Mouse (Mus musculus): ENCODE measurements around the gene Pcsk7.

The Pcsk7 gene

DNA sequence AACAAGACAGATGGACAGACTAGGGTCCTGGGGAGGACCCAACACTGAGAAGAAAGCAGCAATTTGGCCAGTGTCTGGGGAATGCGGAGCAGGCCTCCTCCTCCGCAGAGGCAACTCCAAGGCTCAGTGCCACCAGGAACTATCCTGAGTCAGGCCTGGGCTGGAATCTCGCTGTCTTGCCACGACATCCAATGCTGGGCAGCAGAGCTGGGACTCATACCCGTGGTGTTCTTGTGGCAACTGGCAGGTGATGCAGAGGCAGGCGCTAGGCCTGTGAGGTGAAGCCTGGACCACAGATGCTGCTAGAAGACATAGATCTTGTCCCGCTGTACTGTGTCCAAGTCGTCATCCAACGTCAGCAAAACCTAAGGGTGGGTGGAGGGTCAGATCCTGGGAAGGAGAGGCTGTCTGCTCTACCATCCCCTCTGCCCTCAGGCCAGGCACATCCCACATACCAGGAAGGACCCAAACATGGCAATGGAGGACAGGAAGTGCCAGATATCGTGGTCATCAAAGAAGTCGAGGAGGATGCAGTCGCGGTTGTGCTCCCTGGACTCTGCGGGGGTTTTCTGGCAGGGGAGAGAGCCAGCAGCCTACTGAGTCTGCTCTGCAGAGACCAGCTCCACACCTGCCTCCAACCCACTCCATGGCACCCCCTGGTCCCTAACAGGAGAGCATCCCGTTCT is 32.8 kb downstream of the Pcsk7 start:
- DNase-seq (ENCODE audit: low spot score in 2 of 2) = no peak

DNA sequence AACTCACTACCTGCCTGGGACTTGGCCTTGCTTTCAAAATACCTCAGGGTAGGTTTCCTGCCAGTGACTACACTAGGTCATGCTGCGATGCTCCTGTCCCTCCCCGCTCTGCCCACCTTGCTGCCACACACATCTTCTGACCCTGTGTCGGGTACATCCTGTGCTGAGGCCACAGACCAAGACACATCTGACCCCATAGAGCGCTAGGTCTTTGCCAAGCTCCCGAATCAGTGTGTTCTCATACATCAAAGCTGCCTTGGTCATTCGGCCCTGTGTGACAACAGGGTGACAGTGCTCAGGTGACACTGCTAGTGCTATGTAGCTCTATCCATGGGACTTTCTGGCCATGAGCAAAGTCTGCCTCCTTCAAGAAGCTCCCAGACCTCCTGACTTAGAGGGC is 33.5 kb downstream of the Pcsk7 start:
- DNase-seq (ENCODE audit: low spot score in 2 of 2) = no peak

DNA sequence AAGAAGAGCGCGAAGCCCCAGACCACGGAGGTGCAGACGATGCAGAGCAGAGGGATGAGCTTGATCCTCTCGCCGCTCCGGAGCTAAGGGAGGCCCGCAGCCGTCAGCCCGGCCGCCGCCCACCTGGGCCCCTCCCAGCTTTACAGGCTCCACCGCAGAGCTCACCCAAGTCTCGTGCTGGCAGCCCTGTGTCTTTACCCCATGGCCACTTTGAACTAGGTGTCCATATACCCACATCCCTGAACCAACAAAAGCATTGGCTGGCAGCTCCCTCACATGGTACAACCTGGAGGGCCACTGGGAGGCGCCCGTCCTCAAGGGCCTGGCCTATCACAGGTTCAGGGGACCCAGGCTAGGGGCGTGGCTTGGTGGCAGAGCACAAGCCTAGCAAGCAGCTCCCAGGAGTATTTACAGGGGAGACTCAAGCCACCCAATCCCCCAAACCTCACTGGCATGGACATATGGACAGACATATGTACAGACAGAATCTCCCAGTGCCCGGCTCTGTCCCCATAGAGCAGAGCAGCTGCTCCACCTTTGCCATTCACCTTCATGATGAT is 35.1 kb downstream of the Pcsk7 start:
- DNase-seq (ENCODE audit: low spot score in 2 of 2) = no peak

DNA sequence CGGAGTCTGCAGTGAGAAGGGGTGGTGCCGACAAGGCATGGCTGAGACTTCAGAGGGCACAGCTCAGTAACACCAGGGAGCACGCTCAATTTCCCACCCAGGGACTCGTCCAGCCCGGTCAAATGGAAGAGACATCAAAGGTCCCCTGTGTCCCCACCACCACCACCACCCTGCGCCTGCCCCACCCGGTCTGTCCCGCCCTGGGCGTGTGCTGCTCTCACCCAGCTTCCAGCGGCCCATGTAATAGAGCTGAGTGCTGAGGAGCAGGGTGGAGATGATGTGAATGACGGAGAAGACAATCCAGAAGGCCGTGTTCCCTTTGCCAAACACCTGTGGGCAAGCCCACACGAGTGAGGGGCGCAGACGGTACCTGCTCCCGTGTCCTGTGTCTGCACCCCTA is 36.2 kb downstream of the Pcsk7 start:
- DNase-seq (ENCODE audit: low spot score in 2 of 2) = no peak

DNA sequence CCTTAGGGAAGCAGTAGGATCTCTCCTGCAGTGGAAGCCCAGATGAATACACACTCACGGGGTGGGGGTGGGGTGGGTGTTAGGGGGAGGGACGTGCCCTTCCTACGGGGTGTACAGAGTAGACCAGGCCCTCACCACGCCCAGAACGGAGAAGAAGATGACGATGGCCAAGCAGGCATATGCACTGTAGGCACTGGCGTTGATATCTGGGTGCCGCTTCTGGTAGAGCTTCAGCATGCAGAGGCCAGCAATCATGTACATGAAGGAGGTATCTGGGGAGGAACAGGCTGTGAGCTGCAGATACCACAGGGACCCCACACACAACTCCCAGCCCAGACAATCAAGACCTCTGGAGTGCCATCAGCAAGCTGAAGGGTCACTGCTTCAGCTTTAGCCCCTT is 36.6 kb downstream of the Pcsk7 start:
- no peak for DNase-seq (ENCODE audit: low spot score in 2 of 2)

DNA sequence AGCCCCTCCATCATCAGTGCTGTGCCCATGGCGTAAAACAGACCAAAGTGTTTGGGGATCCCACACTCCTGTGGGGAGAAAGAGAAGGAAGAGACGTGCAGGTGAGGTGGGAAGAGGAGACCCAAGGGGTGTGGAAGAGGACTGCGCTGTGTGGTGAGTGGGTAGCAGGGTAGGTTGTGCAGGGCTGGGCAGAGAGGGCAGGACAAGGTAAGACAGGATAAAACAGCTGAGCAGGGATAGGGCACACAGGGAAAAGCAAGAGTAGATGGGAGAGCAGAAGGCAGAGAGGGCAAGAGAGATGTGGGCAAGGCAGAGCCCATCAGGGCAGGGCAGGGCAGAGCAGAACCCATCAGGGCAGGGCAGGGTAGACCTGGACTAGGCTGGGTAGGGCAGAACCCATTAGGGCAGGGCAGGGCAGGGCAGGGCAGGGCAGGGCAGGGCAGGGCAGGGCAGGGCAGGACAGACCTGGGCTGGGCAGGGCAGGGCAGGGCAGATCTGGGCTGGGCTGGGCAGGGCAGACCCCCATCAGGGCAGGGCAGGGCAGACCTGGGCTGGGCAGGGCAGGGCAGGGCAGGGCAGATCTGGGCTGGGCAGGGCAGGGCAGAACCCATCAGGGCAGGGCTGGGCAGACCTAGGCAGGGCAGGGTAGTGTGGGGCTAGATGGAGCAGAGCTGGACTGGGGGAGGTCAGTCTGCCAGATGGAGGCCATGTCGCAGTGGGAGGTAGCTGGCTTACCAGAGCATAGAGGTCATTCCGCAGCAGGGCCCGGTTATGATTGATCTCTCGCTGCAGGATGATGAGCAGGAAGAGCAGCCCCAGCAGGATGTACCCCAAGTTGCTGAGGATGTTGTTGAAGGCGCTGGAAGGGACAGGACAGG is 37.6 kb downstream of the Pcsk7 start:
- no peak for DNase-seq (ENCODE audit: low spot score in 2 of 2)

DNA sequence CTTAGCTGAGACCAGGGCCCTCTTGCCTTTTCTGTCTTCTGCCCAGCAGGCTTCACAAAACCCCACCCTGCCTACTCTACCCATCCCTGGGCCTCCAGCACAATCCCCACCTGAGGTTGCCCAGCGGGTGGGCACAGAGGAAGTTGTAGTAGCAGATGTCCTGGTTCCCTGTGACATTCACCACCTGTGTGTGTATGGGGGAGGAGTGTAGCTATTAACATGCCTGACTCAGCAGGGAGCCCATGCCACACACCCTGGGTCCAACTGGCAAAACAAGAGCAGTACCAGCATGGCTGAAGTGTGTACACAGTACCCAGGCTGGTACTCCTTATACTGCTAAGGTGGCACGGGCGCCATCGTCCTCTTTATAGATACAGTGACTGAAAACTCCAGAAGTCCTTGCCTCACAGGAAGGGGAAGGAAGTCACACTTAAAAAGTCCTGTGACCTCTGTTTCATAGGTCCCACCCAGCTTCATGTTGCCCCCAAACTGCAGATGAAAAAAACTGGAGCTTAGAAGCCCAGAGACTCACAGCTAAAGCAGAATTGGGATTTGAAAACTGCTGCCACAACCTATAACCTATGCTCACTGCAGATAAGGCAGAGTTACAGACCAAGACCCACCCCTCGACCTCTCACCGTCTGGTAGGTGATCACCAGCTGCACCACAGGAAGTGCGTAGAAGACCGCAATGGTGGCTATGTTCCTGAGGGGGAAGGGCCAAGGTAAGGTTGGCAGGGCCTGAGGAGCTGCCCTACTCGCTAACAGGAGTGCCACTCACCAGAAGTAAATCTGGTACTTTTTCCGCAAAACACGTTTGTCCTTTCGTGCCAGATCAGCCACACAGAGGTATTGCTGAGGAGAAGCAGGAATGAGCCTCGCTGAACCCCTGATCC is 38.5 kb downstream of the Pcsk7 start:
- peak; percentile 73 to 76 for DNase-seq (ENCODE audit: low spot score in 2 of 2)

DNA sequence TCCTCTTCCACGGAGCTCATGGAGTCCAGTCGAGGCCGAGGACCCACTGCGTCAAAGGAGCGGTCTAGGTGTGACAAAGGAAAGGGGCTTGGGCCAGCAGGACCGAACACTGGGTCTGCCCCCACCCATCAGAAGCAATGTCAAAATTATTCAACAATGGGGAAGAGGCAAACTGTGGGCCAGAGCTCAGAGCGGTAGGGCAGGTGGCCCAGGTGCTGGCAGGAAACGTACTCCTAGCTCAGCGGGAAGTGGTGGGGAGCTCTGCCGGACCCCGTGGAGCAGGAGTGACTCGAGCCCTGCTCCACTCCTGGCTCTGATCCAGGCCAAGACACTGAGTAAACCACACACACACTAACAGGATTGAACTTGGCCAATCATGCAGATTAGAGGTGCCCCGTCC is 39.4 kb downstream of the Pcsk7 start:
- DNase-seq (ENCODE audit: low spot score in 2 of 2) = peak in 1 of 2 experiments; percentile 42

DNA sequence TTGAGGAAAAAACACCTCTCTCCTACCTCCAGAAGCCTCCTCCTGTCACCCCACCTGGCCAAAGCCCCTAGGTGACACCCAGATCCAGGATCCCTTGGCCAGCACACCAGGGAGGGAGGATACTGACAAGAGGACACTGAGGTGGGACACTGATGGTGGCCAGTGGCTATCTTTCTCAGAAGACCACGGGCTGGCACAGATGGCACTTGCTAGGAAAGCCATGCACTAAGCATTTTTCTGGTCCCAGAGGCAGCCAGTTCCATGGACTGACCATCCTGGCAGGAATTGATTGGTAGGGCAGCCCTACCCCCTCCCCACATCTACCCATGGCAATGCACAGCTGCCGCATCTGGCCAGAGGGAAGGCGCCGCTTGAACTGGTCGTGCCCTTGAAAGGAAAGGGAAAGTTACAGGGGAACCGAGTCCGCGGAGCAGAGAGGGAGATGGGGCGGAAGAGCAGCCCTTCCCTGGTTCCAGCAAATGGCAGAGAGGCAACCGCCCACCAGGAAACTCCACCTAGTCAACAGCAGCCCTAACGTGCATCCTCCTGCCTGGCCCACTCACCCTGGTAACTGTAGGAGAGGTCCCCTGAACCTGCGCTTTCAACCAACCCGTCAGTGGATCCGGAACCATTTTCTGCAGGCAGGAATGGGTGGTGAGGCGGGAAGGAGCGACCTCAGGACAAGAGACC is 40.0 kb downstream of the Pcsk7 start:
- no peak for DNase-seq (ENCODE audit: low spot score in 2 of 2)

DNA sequence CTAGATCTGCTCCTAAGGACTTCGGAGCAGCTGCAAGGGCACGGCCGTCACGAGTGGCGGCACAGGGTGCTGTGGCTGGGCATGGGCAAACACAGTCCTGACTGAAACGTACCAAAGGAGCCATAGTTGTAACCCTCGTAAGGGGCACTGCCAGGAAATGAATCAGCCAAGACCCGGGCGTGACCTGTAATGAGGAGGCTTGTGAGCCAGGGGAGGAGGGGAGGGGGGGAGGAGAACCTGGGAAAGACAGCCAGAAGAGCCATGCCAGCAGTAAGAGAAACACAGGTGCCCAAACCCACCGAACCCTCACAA is 40.5 kb downstream of the Pcsk7 start:
- DNase-seq (ENCODE audit: low spot score in 2 of 2) = no peak

DNA sequence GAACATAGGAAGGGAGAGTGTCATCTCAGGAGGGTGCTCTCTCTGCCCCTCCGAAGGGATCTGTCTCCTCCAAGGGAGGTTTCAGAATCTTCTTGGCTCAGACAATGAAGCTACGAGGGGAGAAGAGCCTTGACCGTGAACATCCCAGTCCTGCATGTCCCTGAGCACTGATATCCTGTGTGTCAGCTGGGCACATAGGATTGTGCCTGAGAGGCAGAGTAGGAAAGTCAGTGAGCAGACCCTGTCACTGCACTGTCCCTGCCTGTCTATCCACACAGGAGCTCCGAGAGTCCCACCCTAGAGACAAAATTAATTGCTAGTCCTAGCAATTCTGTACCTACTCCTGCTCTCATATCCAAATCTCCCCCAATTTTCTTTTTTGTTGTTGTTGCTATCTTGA is 45.8 kb downstream of the Pcsk7 start:
- no peak for DNase-seq (ENCODE audit: low spot score in 2 of 2)

DNA sequence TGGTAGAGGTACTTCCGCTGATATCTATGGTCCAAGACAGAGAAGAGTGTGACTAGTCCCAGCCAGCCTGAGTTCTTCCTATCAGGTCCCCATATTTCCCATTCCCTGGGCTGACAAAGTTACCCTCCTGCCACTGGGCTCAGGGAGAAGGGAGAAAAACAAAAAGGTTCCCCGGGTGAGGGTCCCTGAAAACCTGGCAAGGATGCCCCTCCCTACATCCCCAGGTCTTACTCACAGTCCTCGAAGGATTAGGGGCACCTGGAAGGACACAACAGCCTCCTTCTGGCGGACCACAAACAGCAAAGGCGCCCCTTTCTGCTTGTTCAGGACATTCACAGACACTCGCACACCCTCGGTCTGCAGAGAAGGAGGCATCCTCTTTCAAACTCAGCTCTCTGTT is 46.6 kb downstream of the Pcsk7 start:
- DNase-seq (ENCODE audit: low spot score in 2 of 2) = no peak

DNA sequence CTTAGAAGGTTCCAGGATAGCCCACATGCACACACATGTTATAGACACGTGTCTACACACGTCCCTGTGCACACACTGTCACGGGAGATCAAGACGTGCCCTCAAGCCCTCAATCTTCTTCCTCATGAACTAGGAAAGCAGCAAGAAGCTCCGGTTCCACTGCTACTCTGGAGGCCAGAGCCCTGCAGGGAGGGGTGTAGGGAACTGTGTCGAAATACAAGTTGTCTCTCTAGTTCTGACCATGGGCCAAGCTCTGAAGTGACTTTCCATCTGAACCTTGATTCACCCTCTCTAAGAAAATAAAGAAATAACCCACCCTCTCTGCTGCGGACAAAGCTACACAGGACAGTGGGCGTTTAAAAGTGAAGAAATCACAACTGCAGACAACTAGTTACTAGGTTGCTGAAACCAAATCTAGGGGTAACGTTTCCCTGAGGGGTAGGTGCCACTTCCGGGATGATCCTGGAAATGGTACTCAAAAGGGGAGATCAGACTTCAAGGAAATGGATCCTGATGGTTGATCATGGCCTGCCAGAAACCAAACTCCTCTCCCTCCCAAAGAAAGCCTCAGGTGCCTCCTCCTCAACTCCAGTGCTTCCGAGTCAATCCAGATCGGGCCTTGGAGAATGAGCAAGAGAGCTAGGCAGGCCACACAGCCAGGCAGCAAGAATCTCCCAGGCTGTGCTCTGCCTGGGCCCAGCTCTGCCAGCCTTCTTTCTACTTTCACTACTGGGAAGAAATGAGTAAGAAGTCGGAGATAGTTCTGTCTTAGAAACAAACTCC is 47.4 kb downstream of the Pcsk7 start:
- no peak for DNase-seq (ENCODE audit: low spot score in 2 of 2)

DNA sequence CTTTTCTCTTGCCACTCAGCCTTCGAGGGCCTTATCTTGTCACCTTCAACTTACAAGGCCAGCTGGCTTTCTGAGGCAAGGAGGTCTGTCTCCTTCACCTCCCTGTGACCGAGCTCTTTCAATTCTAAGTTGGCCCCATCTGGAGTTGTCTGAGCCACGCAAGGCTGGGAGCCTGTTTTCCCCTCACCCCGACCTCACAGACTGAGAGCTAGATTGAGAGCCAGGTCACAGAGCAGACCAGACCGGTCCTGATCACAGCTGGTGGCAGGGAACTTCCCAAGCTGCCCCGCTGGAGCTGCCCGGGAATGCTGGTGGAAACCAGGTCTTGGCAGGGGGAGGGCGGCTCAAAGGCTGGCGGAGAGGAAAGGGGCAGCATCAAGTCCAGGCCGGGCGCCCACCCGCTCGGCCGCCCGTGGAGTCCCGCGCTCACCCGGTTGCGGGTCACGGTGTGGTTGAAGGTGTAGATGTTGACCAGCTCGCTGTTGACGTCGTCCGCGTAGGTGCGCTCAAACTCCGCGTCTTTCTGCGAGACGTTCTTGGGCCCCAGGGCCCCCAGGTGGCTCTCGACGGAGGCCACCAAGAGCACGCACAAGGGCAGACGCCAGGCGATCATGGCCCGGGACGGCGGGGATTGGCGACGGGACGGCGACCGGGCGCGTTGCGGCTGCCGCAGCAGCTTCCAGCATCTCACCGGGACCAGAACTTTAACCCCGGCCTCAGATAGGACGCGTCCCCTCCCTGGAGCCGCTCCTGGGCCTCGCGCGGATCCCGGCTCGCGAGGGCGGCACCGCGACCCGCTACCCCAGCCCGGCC is 48.2 kb downstream of the Pcsk7 start:
- peak; percentile 39 to 48 for DNase-seq (ENCODE audit: low spot score in 2 of 2)

DNA sequence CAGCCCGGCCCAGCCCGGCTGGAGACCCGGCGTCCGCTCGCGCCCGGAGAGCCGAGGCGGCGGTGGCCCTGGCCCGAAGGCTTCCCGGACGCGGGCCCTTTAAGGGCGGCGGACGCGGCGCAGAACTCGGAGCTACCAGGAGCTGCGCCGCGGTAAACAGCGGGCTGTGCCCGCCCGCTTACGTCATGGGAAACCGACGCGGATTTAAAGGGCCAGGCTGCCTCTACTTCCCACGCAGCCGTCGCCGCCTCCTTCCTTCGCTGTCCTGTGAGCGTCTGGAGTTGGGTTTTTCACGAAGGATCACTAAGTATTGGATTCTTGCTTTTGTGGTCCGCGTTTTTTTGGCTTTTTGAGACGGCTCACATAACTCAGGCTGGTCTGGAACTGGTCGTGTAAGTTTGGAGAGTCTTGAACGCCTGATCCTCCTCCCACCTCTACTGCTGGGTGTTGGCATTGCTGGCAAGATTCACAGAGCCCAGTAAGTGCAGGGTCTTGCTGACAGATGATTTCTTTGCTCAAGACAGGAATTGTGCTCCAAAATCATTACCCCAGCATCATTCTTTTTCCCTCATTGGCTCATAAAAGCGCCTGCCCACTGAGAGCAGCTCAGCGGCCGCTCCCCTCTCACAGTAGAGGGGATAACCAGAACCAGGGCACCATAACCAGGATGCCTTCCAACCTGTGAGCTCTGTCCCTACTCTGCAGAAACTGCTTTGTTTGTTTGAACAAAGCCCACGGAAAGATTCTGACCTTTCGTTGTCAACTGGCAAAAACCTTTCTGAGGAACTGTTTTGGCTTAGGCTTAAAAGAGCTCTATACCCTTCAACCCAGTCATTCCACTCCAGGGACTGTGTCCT is 49.0 kb downstream of the Pcsk7 start, which contains the start of gene Sidt2:
TSS of gene Sidt2 (minus strand) at position 152 of the 857 bp plus-strand sequence.
- DNase-seq (ENCODE audit: low spot score in 2 of 2) = peak; percentile 78 to 82

DNA sequence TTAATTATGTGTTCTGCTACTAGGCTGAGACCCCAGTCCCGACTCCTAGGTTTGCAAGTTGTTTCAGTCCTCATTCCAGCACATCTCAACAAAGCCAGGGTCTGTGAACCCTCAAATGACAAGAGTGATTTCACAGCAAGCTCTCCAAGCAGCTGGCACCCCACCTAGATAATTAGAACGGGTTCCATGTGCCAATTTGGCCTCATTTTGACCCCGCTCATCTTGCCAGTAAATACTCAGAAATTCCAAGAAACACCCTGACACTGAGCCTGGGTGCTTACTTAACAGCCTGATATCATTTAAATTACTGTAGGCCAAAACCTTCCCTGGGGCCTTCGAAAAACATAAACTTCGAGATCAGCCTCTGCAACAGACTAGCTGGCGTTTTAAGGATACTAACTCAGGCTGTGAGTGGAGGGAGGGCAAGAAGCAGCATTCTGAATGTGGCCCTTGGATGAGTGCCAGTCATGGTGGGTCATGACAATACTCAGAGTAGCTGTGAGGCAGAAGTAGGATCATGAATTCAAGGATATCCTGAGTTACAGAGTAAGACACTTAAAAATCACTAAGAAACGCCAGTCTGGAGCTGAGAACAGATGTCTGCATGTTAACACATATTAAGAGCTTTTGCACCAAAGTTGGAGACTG is 51.9 kb downstream of the Pcsk7 start:
- DNase-seq (ENCODE audit: low spot score in 2 of 2) = no peak

DNA sequence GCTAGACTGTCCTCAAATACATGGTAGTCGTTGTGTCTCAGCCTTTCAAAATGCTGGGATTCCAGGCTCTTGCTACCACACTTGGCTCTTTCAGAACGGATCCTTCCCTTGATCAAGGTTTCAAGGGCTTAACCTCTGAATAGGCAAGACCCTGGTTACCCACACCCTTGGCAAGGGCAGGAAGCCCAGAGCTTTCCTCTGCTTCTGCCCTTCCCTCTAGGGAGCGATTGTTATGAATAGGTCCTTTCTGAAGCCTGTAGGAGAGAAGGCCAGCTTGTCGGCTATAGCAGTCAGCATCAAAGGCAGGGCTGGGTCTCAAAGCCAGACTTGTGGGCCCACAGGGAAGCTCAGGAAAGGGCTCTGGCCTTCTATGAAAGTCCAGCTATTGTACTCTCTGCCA is 52.6 kb downstream of the Pcsk7 start:
- no peak for DNase-seq (ENCODE audit: low spot score in 2 of 2)

DNA sequence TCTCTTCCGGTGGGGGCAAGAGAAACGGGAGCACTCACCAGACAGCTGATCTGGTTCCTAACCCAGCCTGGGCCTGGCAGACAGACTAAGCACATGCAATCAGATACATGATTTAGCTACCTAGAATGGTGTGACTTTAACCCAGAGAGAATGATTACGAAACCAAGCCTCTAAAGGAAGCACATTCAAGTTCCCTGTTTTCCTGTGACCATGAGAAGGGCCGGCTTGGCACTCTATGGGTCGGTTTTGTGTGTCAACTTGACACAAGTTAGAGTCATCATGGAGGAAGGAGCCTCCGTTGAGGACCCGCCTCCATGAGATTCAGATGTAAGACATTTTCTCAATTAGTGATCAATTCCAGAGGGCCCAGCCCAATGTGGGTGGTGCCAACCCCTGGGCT is 53.4 kb downstream of the Pcsk7 start:
- DNase-seq (ENCODE audit: low spot score in 2 of 2) = no peak

All from thymus, postnatal 10 days (tissue).